In genomic region chr11:80301316-80302045, GRCm38 (mm10) we compare ENCODE assay signal across 8 mouse cellular contexts. TPM values are rescaled to one million over a fixed set of nuclear protein-coding genes. Genes with fewer than 3 reads are reported as not detected.
DNase-seq lines count a peak whose midpoint lies in the region; ATAC-seq and TF ChIP-seq lines count a peak whose summit lies in the region.

No protein-coding gene starts in this region.

- no peak; the same call in 1 of the 2 replicates for ATAC-seq in cerebellum, adult (ENCODE audit: insufficient number of reproducible peaks, low FRiP score, low TSS enrichment)
- ATAC-seq in forebrain, embryonic 12.5 days (ENCODE audit: low FRiP score): peak; percentile 47
- peak; percentile 33; the same call in 1 of the 2 replicates for ATAC-seq in megakaryocyte progenitor cell, adult 5-6 weeks (replicated peaks; ENCODE audit: poor library complexity)

- no peaks in the 10 kb centered on the region for H3K4me1 ChIP-seq in bone marrow macrophage, adult 2 months (ENCODE audit: control insufficient read depth, insufficient read depth, low read length)
- peaks cover 36% of the 10 kb centered on the region for H3K4me1 ChIP-seq in forebrain, embryonic 12.5 days
- H3K4me1 ChIP-seq in small intestine, adult 2 months (ENCODE audit: control insufficient read depth, insufficient read depth, insufficient read length, low read length): peaks cover 9% of the 10 kb centered on the region; the same call in 1 of the 2 replicates

- no peak for TF ChIP-seq POLR2A in bone marrow macrophage, adult 2 months (IDR thresholded peaks at IDR 0.05; ENCODE audit: borderline replicate concordance, low read depth, low read length)
- TF ChIP-seq POLR2A in small intestine, adult 2 months (IDR thresholded peaks at IDR 0.05; ENCODE audit: low read depth, low read length): no peak

- no peaks in the 10 kb centered on the region for H3K9me3 ChIP-seq in forebrain, embryonic 12.5 days

- no peak for TF ChIP-seq CTCF in bone marrow macrophage, adult 2 months (IDR thresholded peaks at IDR 0.05; ENCODE audit: low read depth, low read length)
- TF ChIP-seq CTCF in small intestine, adult 2 months (IDR thresholded peaks at IDR 0.05; ENCODE audit: extremely low read depth, insufficient read length, insufficient replicate concordance, low read depth, low read length): peak; percentile 15; the same call in 1 of the 2 replicates

- peak overlapping the region; percentile 39 for H3K4me3 ChIP-seq in bone marrow macrophage, adult 2 months (ENCODE audit: insufficient read depth, low read length)
- peak overlapping the region; percentile 76 for H3K4me3 ChIP-seq in forebrain, embryonic 12.5 days (replicated peaks)
- H3K4me3 ChIP-seq in small intestine, adult 2 months (ENCODE audit: low read depth, low read length): peak overlapping the region; percentile 82

- peaks cover 36% of the 10 kb centered on the region for H3K27me3 ChIP-seq in forebrain, embryonic 12.5 days
- peaks cover 39% of the 10 kb centered on the region for H3K27me3 ChIP-seq in small intestine, adult 2 months (ENCODE audit: control insufficient read depth, insufficient read depth, low read length)

- no peak overlapping the region for H3K27ac ChIP-seq in bone marrow macrophage, adult 2 months (ENCODE audit: insufficient read depth, low read depth, low read length)
- peak overlapping the region; percentile 86 for H3K27ac ChIP-seq in forebrain, embryonic 12.5 days
- H3K27ac ChIP-seq in small intestine, adult 2 months (ENCODE audit: insufficient read depth, low read depth, low read length): no peak overlapping the region

- intact Hi-C loops in heart, postnatal 25 days (cut with DNase I): no loop called here

- WGBS in forebrain, embryonic 12.5 days: under 1% methylated on average over 53 of the region's 53 CpGs
- WGBS in small intestine, adult 2 months: 2% methylated on average over 51 of the region's 53 CpGs

- DNase-seq in cerebellum, adult 11 months: peak; percentile 24
- peak; percentile 41 for DNase-seq in heart, postnatal 25 days (ENCODE audit: low spot score)
- peak; percentile 51 to 56 for DNase-seq in layer of hippocampus, postnatal 36 days

- peaks cover 8% of the 10 kb centered on the region; the same call in 1 of the 2 replicates for H3K36me3 ChIP-seq in forebrain, embryonic 12.5 days (replicated peaks)
- no peaks in the 10 kb centered on the region for H3K36me3 ChIP-seq in small intestine, adult 2 months (ENCODE audit: control insufficient read depth, insufficient read depth, low read length)

- H3K9ac ChIP-seq in forebrain, embryonic 12.5 days: peak overlapping the region; percentile 74

- peak overlapping the region; percentile 97 for H3K4me2 ChIP-seq in forebrain, embryonic 12.5 days

RNA-seq across cellular contexts. Expression of gene Rhbdl3, which starts 0.8 kb away (rescaled TPM):
- 0.64 TPM in 1 of 2 replicates, not detected in the other for polyA plus RNA-seq in bone marrow macrophage, adult 2 months (2012; ENCODE audit: insufficient read depth, insufficient read length, missing spikeins)
- 20.8 and 21.3 TPM in 2 replicates for polyA plus RNA-seq in forebrain, embryonic 12.5 days (2016; fragmentation: Nextera tagmentation; extraction: Ambion mirVana)
- total RNA-seq in heart, postnatal 25 days (2021): 1 to 10 TPM; 7.0 to 7.5 TPM
- total RNA-seq in layer of hippocampus, postnatal 36 days (2021): 10 to 100 TPM; 25.0 to 29.2 TPM
- total RNA-seq in megakaryocyte progenitor cell, adult 5-6 weeks (2015): 0.42 and 0.52 TPM in 2 replicates
- 0.50 and 1.0 TPM in 2 replicates for total RNA-seq in megakaryocyte progenitor cell, adult 5-6 weeks (2017)
- polyA plus RNA-seq in small intestine, adult 2 months (2012; rRNA removed): 1.1 and 1.5 TPM in 2 replicates
